Mouse (Mus musculus) C2C12 (cell line): ENCODE data around the gene Mtx1.

ENCODE experiments used
- CEBPB ChIP-seq: IDR thresholded peaks from one replicate; pipeline ENCODE4 v1.6.1; 2011; ENCODE audit warnings: low read depth, mild to moderate bottlenecking, control low read depth, moderate library complexity
- CTCF ChIP-seq: IDR thresholded peaks from one replicate; pipeline ENCODE4 v1.5.1; 2011; ENCODE audit not compliant: control insufficient read depth, insufficient read depth, insufficient read length
- FOSL1 ChIP-seq: IDR thresholded peaks from one replicate; pipeline ENCODE4 v1.8.0; 2011; ENCODE audit warnings: mild to moderate bottlenecking, low read length; ENCODE audit not compliant: poor library complexity, insufficient read depth, severe bottlenecking
- MAX ChIP-seq: IDR thresholded peaks from one replicate; pipeline ENCODE4 v1.6.1; 2011; ENCODE audit warnings: mild to moderate bottlenecking, control low read depth
- MYOD1 ChIP-seq: IDR thresholded peaks from one replicate; pipeline ENCODE4 v1.6.1; 2011; ENCODE audit warnings: low read depth; ENCODE audit not compliant: control insufficient read depth, insufficient read length
- MYOG ChIP-seq: IDR thresholded peaks from one replicate; pipeline ENCODE4 v1.6.1; 2011; ENCODE audit not compliant: control insufficient read depth, insufficient read length; ENCODE audit errors: extremely low read depth
- USF1 ChIP-seq: IDR thresholded peaks from one replicate; pipeline ENCODE4 v1.6.1; 2011; ENCODE audit warnings: low read depth, mild to moderate bottlenecking, control low read depth, moderate library complexity

GRCm38 (mm10) chr3:89228836-89229235 is 1.9 kb upstream of the Mtx1 start, which contains the start of gene Muc1:
- TF ChIP-seq MYOG = no peak
- no peak for TF ChIP-seq MAX
- TF ChIP-seq CTCF = no peak
- TF ChIP-seq MYOD1 = no peak
- no peak for TF ChIP-seq USF1
- TF ChIP-seq CEBPB = no peak
- no peak for TF ChIP-seq FOSL1
